Mouse (Mus musculus): ENCODE measurements at regions not wholly inside any gene's neighbourhood (a gene's known extent, or its start where the extent isn't known, plus 50 kb on each side); places are given as distances from the start of the nearest gene placed in this dataset.

- intact Hi-C loops (cut with DNase I) = no loop called here
- H3K36me3 ChIP-seq (ENCODE audit: control insufficient read depth, insufficient read depth, low read length) = no peaks in the 10 kb centered on the region
- H3K4me3 ChIP-seq = no peak overlapping the region
- 87% methylated on average over 6 of the region's 6 CpGs for WGBS
- no peaks in the 10 kb centered on the region for H3K27me3 ChIP-seq (ENCODE audit: control insufficient read depth, insufficient read depth, low read length)
- H3K79me2 ChIP-seq (replicated peaks; ENCODE audit: control insufficient read depth, insufficient read depth, low read length) = no peaks in the 10 kb centered on the region
- no peak overlapping the region for H3K27ac ChIP-seq
- no peak for DNase-seq
- no peak overlapping the region for H3K9ac ChIP-seq (ENCODE audit: low read depth, low read length)
- peaks cover 1% of the 10 kb centered on the region; the same call in 1 of the 2 replicates for H3K4me1 ChIP-seq (ENCODE audit: control insufficient read depth, insufficient read depth, low read length)
- TF ChIP-seq CTCF (IDR thresholded peaks at IDR 0.05) (no peak), POLR2A (IDR thresholded peaks at IDR 0.05; ENCODE audit: insufficient read depth, low read depth, low read length) (no peak), EP300 (IDR thresholded peaks at IDR 0.05; ENCODE audit: insufficient read depth, low read depth, low read length) (no peak)
Observed at GRCm38 (mm10) chr12:25252776-25253510, 156.0 kb upstream of the Id2 start.

- H3K4me3 ChIP-seq = no peak overlapping the region
- TF ChIP-seq CTCF (IDR thresholded peaks at IDR 0.05) (no peak), EP300 (IDR thresholded peaks at IDR 0.05; ENCODE audit: insufficient read depth, low read depth, low read length) (no peak)
- no peaks in the 10 kb centered on the region for H3K27me3 ChIP-seq (ENCODE audit: control insufficient read depth, insufficient read depth, low read length)
- intact Hi-C loops (cut with DNase I) = no loop called here
- no peak for DNase-seq
- H3K4me1 ChIP-seq (ENCODE audit: control insufficient read depth, insufficient read depth, low read length) = peaks cover 1% of the 10 kb centered on the region; the same call in 1 of the 2 replicates
- H3K9ac ChIP-seq (ENCODE audit: low read depth, low read length) = no peak overlapping the region
- no peaks in the 10 kb centered on the region for H3K36me3 ChIP-seq (ENCODE audit: control insufficient read depth, insufficient read depth, low read length)
- no peaks in the 10 kb centered on the region for H3K79me2 ChIP-seq (replicated peaks; ENCODE audit: control insufficient read depth, insufficient read depth, low read length)
- WGBS = 86% methylated on average over 4 of the region's 4 CpGs
- no peak overlapping the region for H3K27ac ChIP-seq
Observed at GRCm38 (mm10) chr12:25251411-25252171, 154.7 kb upstream of the Id2 start.

DNA sequence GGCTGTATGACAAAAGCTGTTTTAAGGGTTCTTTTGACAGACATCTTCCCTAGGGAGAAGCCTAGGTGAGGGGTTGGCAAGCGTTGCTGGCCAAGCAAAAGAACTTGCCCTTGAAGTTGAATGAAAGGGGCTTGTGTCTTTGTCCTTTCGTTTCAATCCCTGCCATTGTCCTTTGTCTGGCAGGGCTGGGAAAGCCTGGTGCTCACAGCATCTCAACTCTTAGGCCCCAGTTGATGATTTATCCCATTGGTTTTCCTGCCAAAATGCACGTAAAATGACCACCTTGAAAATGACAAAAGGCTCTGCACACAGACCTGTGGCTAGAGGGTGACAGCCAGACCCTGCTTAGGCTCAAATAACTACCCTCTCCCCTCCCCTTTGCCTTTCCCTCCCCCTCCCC is 153.9 kb upstream of the Id2 start:
- intact Hi-C loops (cut with DNase I) = no loop called here
- no peaks in the 10 kb centered on the region for H3K36me3 ChIP-seq (ENCODE audit: control insufficient read depth, insufficient read depth, low read length)
- no peak overlapping the region for H3K27ac ChIP-seq
- no peak overlapping the region for H3K9ac ChIP-seq (ENCODE audit: low read depth, low read length)
- WGBS = 82% methylated on average over 3 of the region's 3 CpGs
- TF ChIP-seq POLR2A (IDR thresholded peaks at IDR 0.05; ENCODE audit: insufficient read depth, low read depth, low read length) (no peak), EP300 (IDR thresholded peaks at IDR 0.05; ENCODE audit: insufficient read depth, low read depth, low read length) (no peak), CTCF (IDR thresholded peaks at IDR 0.05) (no peak)
- peaks cover 1% of the 10 kb centered on the region; the same call in 1 of the 2 replicates for H3K4me1 ChIP-seq (ENCODE audit: control insufficient read depth, insufficient read depth, low read length)
- H3K79me2 ChIP-seq (replicated peaks; ENCODE audit: control insufficient read depth, insufficient read depth, low read length) = no peaks in the 10 kb centered on the region
- H3K4me3 ChIP-seq = no peak overlapping the region
- H3K27me3 ChIP-seq (ENCODE audit: control insufficient read depth, insufficient read depth, low read length) = no peaks in the 10 kb centered on the region
- DNase-seq = no peak

DNA sequence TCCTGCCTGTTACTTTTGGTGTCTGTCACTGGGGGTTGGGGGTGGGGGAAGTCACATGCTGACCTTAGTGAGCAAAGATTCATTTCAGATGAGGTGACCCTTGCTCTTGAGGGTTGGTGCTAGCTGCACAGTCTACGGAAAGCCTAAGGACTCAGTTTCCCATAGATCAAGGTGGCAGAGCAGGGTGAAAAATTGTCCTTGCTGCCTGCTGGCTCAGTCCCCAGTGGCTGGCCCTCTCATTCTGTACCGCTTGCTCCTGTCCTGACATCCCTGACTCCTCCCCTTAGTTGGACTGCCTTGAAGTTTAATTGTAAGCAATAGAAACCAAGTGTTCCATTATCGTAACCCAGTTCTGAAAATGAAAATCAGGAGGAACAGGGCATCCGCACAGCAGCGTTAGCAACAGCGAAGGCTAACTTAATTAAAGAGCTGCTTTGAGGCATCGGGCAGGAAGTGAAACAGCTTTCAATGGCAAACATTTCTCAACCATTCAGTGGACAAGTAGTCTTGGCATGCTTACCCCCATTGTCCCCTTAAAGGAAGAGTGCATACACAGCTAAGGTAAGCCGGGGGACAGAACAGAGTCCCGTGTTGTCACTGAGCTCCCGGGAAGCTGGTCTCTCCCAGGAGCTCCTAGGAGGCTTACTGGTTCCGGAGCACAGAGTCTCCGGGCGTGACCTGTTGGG is 151.9 kb upstream of the Id2 start:
- DNase-seq = no peak
- intact Hi-C loops (cut with DNase I) = no loop called here
- no peak overlapping the region for H3K27ac ChIP-seq

DNA sequence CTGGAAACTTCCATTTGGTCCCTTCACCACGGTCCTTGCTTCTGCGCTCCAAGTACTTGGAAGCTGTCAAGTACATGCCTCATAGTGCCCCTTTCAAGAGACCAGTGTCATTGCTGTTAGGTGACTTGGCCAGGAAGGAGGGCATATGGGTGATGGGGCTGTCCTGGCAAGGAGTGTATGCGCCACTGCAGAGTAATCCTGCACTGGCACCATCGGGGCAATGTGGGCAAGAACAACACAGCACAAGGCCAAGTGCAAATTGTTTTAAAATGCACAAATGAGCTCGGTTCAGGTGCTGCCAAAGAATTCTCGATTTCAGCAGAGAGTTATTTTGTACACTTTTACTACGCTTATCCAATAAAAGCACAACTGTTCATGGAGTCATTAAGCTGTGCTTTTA is 149.6 kb upstream of the Id2 start:
- no peaks in the 10 kb centered on the region for H3K36me3 ChIP-seq (ENCODE audit: control insufficient read depth, insufficient read depth, low read length)
- intact Hi-C loops (cut with DNase I) = no loop called here
- no peaks in the 10 kb centered on the region for H3K27me3 ChIP-seq (ENCODE audit: control insufficient read depth, insufficient read depth, low read length)
- H3K79me2 ChIP-seq (replicated peaks; ENCODE audit: control insufficient read depth, insufficient read depth, low read length) = no peaks in the 10 kb centered on the region
- no peak overlapping the region for H3K27ac ChIP-seq
- WGBS = 91% methylated on average over 7 of the region's 7 CpGs
- TF ChIP-seq POLR2A (IDR thresholded peaks at IDR 0.05; ENCODE audit: insufficient read depth, low read depth, low read length) (no peak), CTCF (IDR thresholded peaks at IDR 0.05) (no peak), EP300 (IDR thresholded peaks at IDR 0.05; ENCODE audit: insufficient read depth, low read depth, low read length) (no peak)
- H3K9ac ChIP-seq (ENCODE audit: low read depth, low read length) = no peak overlapping the region
- peaks cover 4% of the 10 kb centered on the region for H3K4me1 ChIP-seq (ENCODE audit: control insufficient read depth, insufficient read depth, low read length)
- no peak overlapping the region for H3K4me3 ChIP-seq
- DNase-seq = no peak

More for the DNA sequence above, 151.9 kb upstream of the Id2 start:
- TF ChIP-seq CTCF (IDR thresholded peaks at IDR 0.05) = no peak
- TF ChIP-seq POLR2A (IDR thresholded peaks at IDR 0.05; ENCODE audit: insufficient read depth, low read depth, low read length) = no peak
- TF ChIP-seq EP300 (IDR thresholded peaks at IDR 0.05; ENCODE audit: insufficient read depth, low read depth, low read length) = no peak
- no peak overlapping the region for H3K4me3 ChIP-seq
- H3K4me1 ChIP-seq (ENCODE audit: control insufficient read depth, insufficient read depth, low read length) = peaks cover 4% of the 10 kb centered on the region
- WGBS = 60% methylated on average over 13 of the region's 13 CpGs
- H3K79me2 ChIP-seq (replicated peaks; ENCODE audit: control insufficient read depth, insufficient read depth, low read length) = no peaks in the 10 kb centered on the region
- no peaks in the 10 kb centered on the region for H3K36me3 ChIP-seq (ENCODE audit: control insufficient read depth, insufficient read depth, low read length)
- H3K27me3 ChIP-seq (ENCODE audit: control insufficient read depth, insufficient read depth, low read length) = no peaks in the 10 kb centered on the region
- H3K9ac ChIP-seq (ENCODE audit: low read depth, low read length) = no peak overlapping the region
